ENCODE assay signal across 26 mouse cellular contexts in genomic region chr19:46728909-46729308, GRCm38 (mm10). TPM values are rescaled to one million over a fixed set of nuclear protein-coding genes. Genes with fewer than 3 reads are reported as not detected.
DNase-seq lines count a peak whose midpoint lies in the region; TF ChIP-seq lines count a peak whose summit lies in the region.
"Had no signal": no experiment of that assay in that cellular context is flagged by ENCODE, and none has a peak within 500 bp of the region (broad histone marks: within the 10 kb centered on the region; RNA-seq: fewer than 3 reads in every experiment).

No protein-coding gene starts in this region.

- no peak for DNase-seq in spleen, adult 2 months (ENCODE audit: low read depth in 1 of 2, low spot score in 2 of 2)
- no peak for DNase-seq in spleen, postnatal 4 days (ENCODE audit: low spot score in 2 of 2)
- no peak for DNase-seq in MEL (ENCODE audit: low read depth, low spot score)
- DNase-seq in natural killer cell, adult 2 months (ENCODE audit: low spot score in 2 of 2) = peak; percentile 60 to 83
- DNase-seq in MN1 (ENCODE audit: low spot score) = no peak
- no peak for DNase-seq in layer of hippocampus, adult 11-12 months (ENCODE audit: low spot score)
- DNase-seq: adrenal gland, adult 8-10 months; adrenal gland, postnatal 25 days; cerebellum, adult 18-20 months; cerebellum, adult 9-10 months; cerebellum, postnatal 14 days; gastrocnemius, postnatal 25 days; heart, adult 2 months; heart, postnatal 14 days; heart, postnatal 4 days had no signal

- TF ChIP-seq EP300 in MEL (IDR thresholded peaks at IDR 0.05; ENCODE audit: low read depth in 1 of 2, low read length in 2 of 2) = no peak

- no peaks in the 10 kb centered on the region for H3K27me3 ChIP-seq in spleen, adult 2 months (ENCODE audit: control insufficient read depth, insufficient read depth, low read length)
- no peaks in the 10 kb centered on the region for H3K27me3 ChIP-seq in MEL (ENCODE audit: control insufficient read depth in 1 of 2, insufficient read depth in 2 of 2, low read length in 2 of 2)
- H3K27me3 ChIP-seq: forebrain, embryonic 15.5 days; heart, embryonic 13.5 days had no signal

- H3K9me3 ChIP-seq in MEL (replicated peaks; ENCODE audit: insufficient read depth, low read length) = no peaks in the 10 kb centered on the region
- H3K9me3 ChIP-seq: forebrain, embryonic 10.5 days; forebrain, embryonic 15.5 days; heart, embryonic 10.5 days; heart, embryonic 13.5 days had no signal

- no peak overlapping the region for H3K4me3 ChIP-seq in spleen, adult 2 months (ENCODE audit: extremely low read depth, insufficient read depth, insufficient read length)
- no peak overlapping the region for H3K4me3 ChIP-seq in MEL (ENCODE audit: control insufficient read depth in 1 of 2, insufficient read depth in 1 of 2, low read depth in 2 of 2, low read length in 2 of 2)
- H3K4me3 ChIP-seq: forebrain, embryonic 10.5 days; forebrain, embryonic 15.5 days; heart, adult 2 months; heart, embryonic 13.5 days had no signal

- no peaks in the 10 kb centered on the region for H3K79me2 ChIP-seq in MEL (ENCODE audit: control insufficient read depth, insufficient read depth, low read length, poor library complexity)

- WGBS in spleen, adult 2 months = 73% methylated on average over 3 of the region's 3 CpGs

- no peak for TF ChIP-seq POLR2A in spleen, adult 2 months (IDR thresholded peaks at IDR 0.05; ENCODE audit: low read depth, low read length)
- TF ChIP-seq POLR2A in MEL (IDR thresholded peaks at IDR 0.05; ENCODE audit: control insufficient read depth in 1 of 2, insufficient read depth in 1 of 2, low read depth in 1 of 2, low read length in 2 of 2, poor library complexity in 1 of 2) = no peak

- peaks cover 3% of the 10 kb centered on the region; the same call in 1 of the 2 replicates for H3K36me3 ChIP-seq in spleen, adult 2 months (ENCODE audit: control insufficient read depth, insufficient read depth, low read length)
- H3K36me3 ChIP-seq in MEL (ENCODE audit: control insufficient read depth in 1 of 2, insufficient read depth in 2 of 2, low read length in 2 of 2) = peaks cover 0 to 18% of the 10 kb centered on the region in 2 experiments; a peak in 2 of 4 replicates
- H3K36me3 ChIP-seq: forebrain, embryonic 15.5 days had no signal

- TF ChIP-seq RAD21 in MEL (IDR thresholded peaks at IDR 0.05; ENCODE audit: low read depth, low read length) = no peak

- no peak for TF ChIP-seq CTCF in spleen, adult 2 months (IDR thresholded peaks at IDR 0.05; ENCODE audit: extremely low read depth, insufficient read depth, insufficient read length, insufficient replicate concordance)
- no peak for TF ChIP-seq CTCF in MEL (IDR thresholded peaks at IDR 0.05 in 2 of 3, conservative IDR thresholded peaks at IDR 0.05 in 1 of 3; ENCODE audit: control insufficient read depth in 1 of 3, insufficient read depth in 1 of 3, low read depth in 2 of 3, low read length in 3 of 3, poor library complexity in 1 of 3, severe bottlenecking in 1 of 3)

- H3K9ac ChIP-seq in MEL (ENCODE audit: control insufficient read depth, low read depth, low read length, poor library complexity, severe bottlenecking) = no peak overlapping the region
- H3K9ac ChIP-seq: forebrain, embryonic 15.5 days; hindbrain, embryonic 14.5 days had no signal

- H3K27ac ChIP-seq in spleen, adult 2 months (ENCODE audit: insufficient read depth, low read length) = 0 out of 2 replicates have a peak overlapping the region, but pooled peaks have one; percentile 18
- no peak overlapping the region for H3K27ac ChIP-seq in MEL (ENCODE audit: control insufficient read depth, low read depth, low read length)
- H3K27ac ChIP-seq: forebrain, embryonic 10.5 days; forebrain, embryonic 15.5 days; heart, adult 2 months; heart, embryonic 13.5 days; hindbrain, embryonic 14.5 days; hindbrain, postnatal 0 days had no signal

- H3K4me1 ChIP-seq in spleen, adult 2 months (ENCODE audit: control insufficient read depth, insufficient read depth, insufficient read length) = no peaks in the 10 kb centered on the region
- H3K4me1 ChIP-seq in MEL (ENCODE audit: control insufficient read depth in 1 of 2, insufficient read depth in 2 of 2, low read length in 2 of 2) = peaks cover 10 to 22% of the 10 kb centered on the region in 2 experiments

TF ChIP-seq in MEL, 35 proteins besides CTCF, POLR2A, EP300 and RAD21:
- TF ChIP-seq CHD1 (IDR thresholded peaks at IDR 0.05; ENCODE audit: low read depth, low read length) (no peak), MAX (IDR thresholded peaks at IDR 0.05; ENCODE audit: low read length) (0 out of 2 replicates have a peak, but pooled peaks have one; percentile 15)

RNA-seq across cellular contexts. Expression of gene As3mt, which starts 21.7 kb away (rescaled TPM):
- 5.6 and 6.0 TPM in 2 replicates for polyA plus RNA-seq in spleen, adult 2 months (2012; rRNA removed)
- 17.0 and 22.8 TPM in 2 replicates for total RNA-seq in MEL (2012; rRNA removed)
- polyA plus RNA-seq in MEL (2012; ENCODE audit: insufficient read depth in 1 of 2, insufficient read length in 2 of 2, low read depth in 1 of 2, low replicate concordance in 2 of 2, missing spikeins in 1 of 2) = 10 to 100 TPM in 1 of 2 experiments, not detected in 1; 52.2 TPM

RNA-seq across cellular contexts. Expression of gene Cnnm2, which starts 32.5 kb away (rescaled TPM):
- 5.5 and 7.7 TPM in 2 replicates for polyA plus RNA-seq in spleen, adult 2 months (2012; rRNA removed)
- total RNA-seq in MEL (2012; rRNA removed) = 4.0 and 5.7 TPM in 2 replicates
- polyA plus RNA-seq in MEL (2012; ENCODE audit: insufficient read depth in 1 of 2, insufficient read length in 2 of 2, low read depth in 1 of 2, low replicate concordance in 2 of 2, missing spikeins in 1 of 2) = 10 to 100 TPM in 1 of 2 experiments, not detected in 1; 10.7 TPM

RNA-seq across cellular contexts. Expression of gene Borcs7, which starts 39.2 kb away (rescaled TPM):
- 2.3 and 2.4 TPM in 2 replicates for polyA plus RNA-seq in spleen, adult 2 months (2012; rRNA removed)
- total RNA-seq in MEL (2012; rRNA removed) = 4.1 and 5.1 TPM in 2 replicates
- 10 to 100 TPM in 1 of 2 experiments, not detected in 1; 11.1 TPM for polyA plus RNA-seq in MEL (2012; ENCODE audit: insufficient read depth in 1 of 2, insufficient read length in 2 of 2, low read depth in 1 of 2, low replicate concordance in 2 of 2, missing spikeins in 1 of 2)

RNA-seq across cellular contexts. Expression of gene Cyp17a1, which starts 55.9 kb away (rescaled TPM):
- polyA plus RNA-seq in spleen, adult 2 months (2012; rRNA removed) = 0.12 and 0.14 TPM in 2 replicates
- total RNA-seq in MEL (2012; rRNA removed) = not detected in 2 replicates
- not detected for polyA plus RNA-seq in MEL (2012; ENCODE audit: insufficient read depth in 1 of 2, insufficient read length in 2 of 2, low read depth in 1 of 2, low replicate concordance in 2 of 2, missing spikeins in 1 of 2)
- total RNA-seq: ES-E14; gastrocnemius, adult 8-10 months; gastrocnemius, postnatal 25 days; granulocyte monocyte progenitor cell, adult 5-6 weeks; heart, adult 2 months; heart, postnatal 14 days; hindbrain, postnatal 0 days had no signal
- polyA plus RNA-seq: activated CD4-positive, CD25-positive, alpha-beta regulatory T cell, adult 4 months; embryonic facial prominence, embryonic 11.5 days; forebrain, embryonic 10.5 days; forebrain, embryonic 15.5 days; hindbrain, embryonic 14.5 days; hindbrain, postnatal 0 days had no signal

Comparison
In these comparisons a context has a peak if more than half of its experiments do, and no peak if none do; other contexts are left out.
1. DNase-seq: peak in natural killer cell, adult 2 months (2 of 2); none in spleen, adult 2 months (0 of 2), spleen, postnatal 4 days (0 of 2), MEL (single experiment), MN1 (single experiment) and layer of hippocampus, adult 11-12 months (single experiment).